Mouse (Mus musculus) ovary, adult 18-20 months (tissue): ENCODE measurements around the gene Optc.

ENCODE experiments used
- DNase-seq: peaks from one replicate; pipeline ENCODE4 v3.0.0; 2022; ENCODE audit warnings: low spot score, mixed read lengths

Optc gene

DNA sequence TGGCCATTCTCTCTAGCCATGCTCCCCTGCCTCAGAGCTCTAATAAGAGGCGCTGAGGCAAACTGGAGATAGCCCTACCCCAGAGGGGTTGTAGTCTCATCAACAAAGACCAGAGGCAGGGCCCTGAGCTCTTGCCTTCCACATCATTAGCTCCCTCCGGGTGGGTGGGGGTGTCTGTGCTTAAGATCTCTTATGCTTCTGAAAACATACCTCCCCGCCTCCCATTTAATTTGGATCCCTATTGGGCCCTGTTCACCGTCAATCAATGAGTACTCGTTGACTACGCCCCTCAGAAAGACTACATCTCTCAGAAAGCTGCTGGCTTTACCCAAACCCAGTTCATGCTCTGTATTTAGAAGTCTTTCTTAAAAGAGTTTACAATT lies 10.3 kb upstream of the Optc start:
- no peak for DNase-seq

DNA sequence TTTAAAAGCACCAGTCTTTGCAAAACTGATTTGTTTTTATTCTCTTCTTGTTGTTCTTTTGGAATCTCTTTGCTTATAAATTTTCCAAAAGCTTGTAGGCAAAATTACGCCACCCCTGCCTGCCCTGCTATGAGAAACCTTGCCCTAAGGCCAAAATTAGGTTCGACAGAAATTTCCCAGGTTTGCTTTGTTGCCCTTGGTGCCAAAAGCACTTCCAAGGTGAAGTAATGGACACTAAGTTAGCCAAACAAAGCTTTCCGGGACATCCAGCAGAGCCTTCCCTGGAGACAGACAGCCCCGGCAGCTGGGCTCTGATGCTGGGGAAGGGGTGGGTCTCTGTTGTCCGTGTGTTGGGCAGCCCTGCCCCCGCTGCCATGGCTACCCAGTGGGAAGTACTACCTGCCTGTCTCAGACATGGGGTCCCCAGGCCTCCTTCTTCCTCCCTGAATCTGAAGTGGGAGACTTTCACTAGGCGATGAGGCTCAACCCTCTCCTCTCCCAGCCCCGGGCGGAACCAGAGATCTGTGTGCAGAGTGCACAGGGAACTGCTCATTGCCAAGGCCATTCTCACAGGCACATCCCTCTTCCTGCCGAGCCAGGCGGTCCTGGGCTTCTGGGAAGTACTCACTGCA lies 9.8 kb upstream of the Optc start:
- DNase-seq, result peak; percentile 48

DNA sequence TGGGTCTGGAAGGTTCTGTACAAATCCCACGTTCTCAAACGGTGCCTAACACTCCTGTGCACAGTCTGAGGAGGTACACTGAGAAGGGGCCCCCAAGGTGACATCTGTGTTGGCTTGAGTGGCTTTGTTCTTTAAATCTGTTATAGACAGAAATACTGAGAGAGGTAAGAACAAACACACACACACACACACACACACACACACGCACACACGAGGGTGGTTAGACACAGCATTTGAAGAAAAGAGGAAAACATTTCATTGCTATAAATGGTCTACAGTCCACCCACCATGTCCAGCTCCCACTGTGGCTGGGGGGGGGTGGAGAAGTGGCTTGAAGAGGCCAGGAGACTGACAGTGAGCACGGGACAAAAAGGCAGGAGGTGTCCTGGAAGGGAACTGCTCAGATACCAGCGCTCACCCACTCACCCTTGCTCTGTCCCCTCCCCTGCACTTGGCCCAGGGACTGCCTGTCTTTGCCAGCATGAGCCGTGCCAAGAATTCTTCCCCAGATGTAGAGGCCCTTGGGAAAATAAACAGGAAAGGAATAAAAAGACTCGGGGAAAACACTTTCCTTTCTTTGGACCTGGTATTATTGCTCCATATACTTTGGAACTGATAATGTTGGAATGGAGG lies 8.0 kb upstream of the Optc start:
- DNase-seq, result peak; percentile 79

DNA sequence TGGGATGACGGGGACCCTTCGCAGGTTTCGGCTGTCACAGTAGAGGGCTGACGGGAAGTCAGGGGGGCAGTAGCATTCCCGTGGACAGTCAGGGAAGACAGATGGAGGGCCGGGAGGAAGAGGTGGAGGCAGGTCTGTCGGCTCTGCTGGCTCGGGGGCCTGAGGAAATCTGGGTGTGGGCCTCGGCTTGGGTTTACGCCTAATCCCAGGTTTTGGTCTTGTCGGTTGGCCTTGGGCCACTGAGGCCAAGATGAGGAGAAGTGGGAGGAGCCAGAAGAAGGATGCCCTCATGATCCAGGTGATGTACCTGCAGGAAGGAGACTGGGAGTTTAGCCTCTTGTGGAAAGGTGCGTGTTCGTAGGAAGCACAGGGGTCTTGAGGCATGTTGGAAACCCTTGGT lies 7.3 kb upstream of the Optc start:
- no peak for DNase-seq

DNA sequence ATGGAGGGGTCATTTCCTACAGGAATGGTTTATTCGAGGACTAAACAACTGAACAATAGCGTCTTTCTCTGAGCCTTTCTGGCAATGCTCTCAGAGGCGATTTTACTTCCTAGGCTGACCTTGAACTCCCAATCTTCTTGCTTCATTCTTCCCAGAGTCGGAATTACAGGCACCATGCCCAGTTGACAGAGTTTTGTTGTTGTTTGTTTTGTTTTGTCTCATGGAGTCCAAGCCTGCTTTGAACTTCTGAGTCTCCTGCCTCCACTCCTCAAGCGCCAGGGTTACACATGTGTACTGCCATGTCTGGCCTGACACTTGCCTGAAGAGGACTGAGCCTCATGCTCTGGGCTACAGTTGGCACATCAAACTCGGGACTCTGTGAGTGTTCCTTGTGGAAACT lies 5.2 kb upstream of the Optc start:
- DNase-seq, result no peak

DNA sequence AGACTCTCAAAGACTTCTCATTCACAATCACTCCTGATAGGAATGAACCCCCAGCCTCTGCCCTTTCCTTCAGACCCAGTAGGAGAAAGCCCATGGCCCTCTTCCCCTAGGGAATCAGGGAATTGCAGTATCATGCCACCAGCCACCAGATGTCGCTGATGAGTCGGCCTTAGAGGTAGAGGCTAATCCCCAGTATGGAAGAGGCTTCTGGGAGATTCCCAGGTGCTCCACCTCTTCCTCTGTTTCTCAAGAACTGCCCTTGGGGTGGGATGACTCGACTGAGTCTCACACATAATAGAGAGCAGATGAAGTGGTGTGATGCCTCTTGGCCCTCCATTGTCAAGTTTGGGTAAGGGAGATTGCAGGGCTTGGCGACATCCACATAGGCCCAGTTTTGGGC lies 3.7 kb upstream of the Optc start:
- no peak for DNase-seq

DNA sequence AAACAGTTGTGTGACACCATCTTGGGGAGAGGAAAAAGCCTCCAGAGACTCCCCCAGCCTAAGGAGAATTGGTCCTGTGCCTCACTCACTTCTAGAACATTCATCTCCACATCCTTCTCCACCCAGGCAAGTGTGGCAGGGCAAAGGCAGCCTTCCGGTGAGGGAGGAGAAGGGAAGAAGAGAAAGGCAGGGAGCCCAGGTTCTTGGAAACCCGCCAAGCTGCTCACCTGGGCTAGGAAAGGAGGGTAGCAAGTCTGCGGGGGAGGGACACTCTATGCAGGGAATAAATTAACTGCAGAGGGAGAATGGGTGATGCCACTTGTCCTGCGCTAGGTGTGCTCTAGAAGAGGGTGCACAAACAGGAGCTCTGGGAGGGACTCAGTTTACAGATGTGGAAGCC lies 3.2 kb upstream of the Optc start:
- DNase-seq, result no peak

DNA sequence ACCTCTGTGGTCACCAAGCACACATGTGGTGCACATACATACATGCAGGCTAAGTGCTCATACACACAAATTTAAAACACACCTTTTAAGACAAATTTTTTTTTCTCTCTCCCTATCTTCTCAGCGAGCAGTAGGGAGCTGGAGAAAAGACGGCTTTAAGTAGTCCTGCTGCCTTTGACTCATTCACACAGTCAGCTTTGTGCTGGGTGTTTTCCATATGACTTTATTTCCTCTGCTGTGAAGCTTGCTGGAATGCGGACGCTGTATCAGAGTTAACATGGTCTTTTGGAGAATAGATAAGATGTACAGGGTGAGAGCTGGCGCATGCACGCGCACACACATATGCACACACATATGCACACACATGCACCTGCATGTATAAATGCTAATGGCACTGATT lies 2.3 kb upstream of the Optc start:
- DNase-seq, result no peak

DNA sequence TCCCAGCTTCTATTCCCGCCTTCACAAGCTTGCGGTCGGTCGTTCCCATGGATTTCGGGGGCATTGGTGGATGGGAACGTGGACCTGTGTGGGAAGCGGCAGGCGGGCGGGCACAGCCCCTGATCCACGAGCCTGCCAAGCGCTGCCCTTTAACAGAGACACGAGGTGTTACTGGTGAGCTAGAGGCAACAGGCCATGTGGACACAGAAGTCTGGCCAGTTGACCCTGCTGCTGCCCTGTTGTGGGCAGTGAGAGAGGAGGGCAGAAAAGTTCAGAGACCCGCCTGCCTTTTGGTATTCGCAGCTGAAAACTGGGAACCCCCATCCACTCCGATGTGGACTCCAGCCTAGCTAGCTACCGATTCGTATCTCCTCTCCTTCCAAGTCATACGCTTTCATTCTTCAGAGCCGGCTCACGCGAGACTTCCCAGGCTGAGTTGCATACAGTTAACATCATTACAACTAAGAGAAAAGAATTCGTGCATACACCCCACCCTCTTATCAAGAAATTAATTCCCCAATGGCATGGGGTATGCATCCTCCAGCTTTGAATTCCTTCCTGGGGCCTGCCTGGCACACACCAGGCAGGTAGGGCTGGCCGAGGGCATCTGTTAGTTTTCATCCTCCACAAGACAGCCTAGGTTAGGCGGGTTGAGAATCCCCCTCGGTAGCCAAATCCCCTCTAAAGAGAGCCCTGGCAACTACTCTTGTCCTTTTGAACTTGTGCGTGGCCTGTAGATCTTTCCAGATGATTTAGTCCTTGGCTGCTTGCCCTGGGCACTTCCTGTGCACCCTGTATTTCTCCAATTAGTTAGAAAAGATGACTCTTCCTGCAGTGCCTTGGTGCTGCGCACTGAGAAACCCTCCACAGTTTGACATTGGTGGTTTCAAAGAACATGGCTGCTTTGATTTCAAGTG lies 1.1 kb upstream of the Optc start:
- DNase-seq, result no peak

DNA sequence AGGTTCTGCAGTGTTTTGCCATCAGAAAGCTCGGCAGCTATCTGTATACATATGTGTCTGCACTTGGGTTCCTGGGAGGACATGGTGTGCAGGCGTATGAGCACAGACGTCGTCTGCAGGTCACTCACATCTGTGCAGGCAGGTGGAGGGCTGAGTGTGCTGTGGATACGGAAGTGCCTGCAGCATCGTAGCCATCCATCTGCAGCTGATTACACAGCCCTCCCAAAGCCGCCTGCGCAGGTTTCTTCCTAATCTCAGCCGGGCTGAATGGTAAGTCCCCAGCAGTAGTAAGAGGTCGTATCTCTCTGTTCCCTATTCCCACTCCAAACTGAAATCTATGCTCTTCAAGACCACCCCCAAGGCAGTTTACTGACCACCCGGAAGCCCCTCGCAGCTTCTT lies 1.4 kb downstream of the Optc start:
- no peak for DNase-seq

DNA sequence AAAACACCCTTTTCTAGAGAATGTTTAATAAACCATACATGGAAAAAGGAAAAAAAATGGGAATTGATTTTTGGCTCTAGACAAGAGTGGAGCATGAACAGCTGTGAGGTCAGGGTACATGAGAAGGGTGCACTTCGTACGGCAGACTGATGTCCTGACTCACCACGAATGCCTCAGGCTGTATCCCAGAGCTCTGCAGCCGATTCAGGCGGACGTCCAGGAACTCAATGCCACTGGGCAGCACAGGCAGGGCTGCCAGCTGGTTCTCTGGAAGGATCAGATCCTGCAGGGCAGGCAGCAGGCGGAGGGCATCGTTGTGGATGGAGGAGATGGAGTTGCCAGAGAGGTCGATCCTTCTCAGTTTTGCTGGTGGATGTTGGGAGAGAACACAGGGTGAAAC lies 7.0 kb downstream of the Optc start:
- no peak for DNase-seq

DNA sequence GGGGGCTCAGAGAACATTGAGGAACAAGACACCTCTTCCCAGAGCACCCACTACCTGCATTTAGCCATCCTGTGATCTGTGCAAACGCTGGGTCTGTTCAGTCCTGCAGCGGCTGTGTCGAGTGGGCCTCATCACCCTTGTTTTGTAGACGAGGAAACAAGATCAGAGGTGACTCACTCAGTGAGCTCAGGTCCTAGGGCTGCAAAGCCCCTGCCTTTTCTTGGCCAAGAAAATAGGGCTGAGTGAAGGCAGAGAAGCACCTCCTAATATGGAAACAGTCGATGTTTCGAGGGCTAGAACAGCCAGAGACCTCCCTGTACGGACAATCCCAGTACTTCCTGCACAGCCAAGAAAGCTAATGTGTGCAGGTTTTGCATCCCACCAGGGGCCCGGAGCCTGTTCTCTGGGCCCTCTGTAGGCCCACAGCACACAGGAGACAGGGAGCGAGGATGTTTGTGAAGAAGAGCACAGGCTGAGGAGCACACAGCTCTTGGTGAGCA lies 8.7 kb downstream of the Optc start:
- no peak for DNase-seq

DNA sequence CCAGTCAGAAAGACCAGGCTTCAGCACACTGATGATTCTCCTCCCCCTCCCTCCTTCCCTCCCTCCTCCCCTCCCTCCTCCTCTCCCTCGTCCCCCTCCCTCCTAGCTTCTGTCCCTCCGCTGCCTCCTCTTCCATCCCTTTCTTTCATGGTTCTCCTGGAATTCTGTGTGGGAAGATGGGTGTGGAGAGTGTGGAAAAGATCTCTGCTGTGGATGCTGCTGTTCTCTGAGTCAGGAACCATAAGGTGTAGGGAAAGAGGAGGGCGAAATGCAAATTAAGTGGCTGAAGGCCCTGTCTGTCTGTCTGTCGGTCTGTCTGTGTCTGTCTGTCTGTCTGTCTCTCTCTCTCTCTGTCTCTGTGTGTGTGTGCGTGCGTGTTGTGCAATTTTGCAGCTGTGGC lies 10.5 kb downstream of the Optc start:
- DNase-seq, result no peak

DNA sequence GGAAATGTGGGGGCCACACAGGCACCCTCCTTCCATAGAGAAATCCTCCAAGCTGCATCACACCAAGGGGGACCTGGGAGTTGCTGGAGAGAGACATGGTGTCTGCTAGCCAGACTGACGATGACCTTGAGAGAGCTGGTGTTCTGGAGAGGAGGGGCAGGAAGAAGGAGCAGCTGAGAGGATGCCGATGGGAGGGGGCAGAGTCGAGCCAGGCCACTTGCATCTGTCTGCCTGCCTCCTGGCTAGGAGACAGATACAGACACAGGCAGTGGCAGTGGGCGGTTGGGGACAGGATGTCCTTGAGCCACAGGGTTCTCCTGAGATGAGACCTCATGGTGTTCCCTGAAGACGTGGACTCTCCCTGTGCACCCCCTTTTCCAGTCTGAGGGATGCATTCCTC lies 16.3 kb downstream of the Optc start:
- DNase-seq, result peak; percentile 74

DNA sequence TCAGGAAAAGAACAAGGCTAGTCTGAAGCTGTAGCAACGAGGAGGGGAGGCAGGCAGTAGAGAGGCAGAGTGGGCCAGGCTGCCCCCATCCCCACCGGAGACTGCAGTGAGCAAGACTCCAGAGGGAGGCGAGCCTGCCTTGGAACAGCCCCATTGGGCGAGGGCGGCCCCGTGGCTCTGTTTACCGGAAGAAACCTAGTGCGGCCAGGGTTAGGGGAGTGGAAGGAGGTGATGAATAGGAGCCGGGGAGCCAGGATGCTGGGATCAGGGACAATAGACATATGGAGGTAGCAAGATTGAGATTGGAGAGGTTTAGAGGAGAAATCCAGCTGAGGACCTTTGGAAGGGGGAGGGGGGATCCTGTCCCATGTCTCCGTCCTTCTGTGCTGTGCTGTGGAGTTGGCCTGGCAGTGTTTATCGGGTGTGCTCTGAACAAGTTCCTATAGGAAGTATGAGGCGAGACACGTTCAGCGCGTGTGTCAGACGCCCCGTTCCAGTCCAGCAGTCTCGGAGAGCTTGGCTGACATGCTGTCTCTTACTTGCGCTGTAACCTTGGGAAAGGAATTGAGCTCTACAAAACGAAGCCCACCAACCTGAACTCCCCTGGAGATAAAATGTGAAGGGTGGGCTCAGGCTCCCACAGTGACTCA lies 17.7 kb downstream of the Optc start:
- no peak for DNase-seq

DNA sequence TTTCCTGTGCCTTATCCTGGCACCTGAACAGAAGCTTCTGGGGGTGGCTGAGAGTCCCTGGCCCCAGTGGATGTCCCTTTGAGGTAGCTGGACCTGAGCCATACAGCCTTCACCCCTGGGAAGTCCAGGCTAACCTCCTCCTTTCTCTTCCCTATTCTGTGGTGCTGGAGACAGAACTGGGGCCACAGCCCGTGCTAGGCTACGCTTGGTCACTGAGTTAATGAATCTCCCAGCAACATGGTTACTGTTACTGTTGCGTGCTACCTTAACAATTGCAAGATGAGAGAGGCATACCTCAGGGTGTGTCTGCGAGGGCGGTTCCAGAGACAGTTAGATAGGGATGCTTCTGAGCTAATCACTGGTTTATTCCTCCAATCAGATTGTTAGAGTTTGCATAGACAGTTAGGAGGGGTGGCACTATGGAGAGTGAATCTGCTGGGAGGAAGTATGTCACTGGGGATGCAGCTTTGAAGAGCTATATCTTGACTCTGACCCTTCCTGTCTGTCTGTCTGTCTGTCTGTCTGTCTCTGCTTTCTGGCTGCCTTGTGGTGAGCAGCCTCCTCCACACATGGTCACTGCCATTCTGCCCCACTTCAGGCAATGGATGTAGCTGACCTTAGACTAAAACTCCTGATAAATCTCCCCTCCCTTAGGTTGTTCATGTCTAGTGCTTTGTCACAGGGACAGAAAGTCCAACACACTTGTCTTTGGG lies 20.1 kb downstream of the Optc start:
- DNase-seq, result no peak

DNA sequence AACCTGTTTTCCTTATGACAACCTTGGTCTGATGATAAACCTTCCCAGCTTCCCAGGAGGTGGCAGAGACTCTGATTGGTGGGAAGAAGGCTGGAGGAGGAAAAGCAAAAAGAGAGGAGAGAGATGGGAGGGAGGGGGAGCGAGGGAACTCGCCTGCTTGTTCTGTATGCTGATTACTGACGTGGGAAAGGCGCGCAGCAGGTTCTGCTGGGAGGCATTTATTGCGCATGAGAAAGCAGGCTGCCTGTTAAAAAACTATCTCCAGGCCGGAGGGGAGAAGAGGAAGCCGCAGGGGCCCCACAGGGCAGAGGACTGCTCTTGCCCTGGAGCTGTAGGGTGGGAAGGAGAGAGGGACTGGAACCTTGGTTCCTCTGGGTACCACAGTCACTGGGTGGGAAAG lies 20.8 kb downstream of the Optc start:
- no peak for DNase-seq

DNA sequence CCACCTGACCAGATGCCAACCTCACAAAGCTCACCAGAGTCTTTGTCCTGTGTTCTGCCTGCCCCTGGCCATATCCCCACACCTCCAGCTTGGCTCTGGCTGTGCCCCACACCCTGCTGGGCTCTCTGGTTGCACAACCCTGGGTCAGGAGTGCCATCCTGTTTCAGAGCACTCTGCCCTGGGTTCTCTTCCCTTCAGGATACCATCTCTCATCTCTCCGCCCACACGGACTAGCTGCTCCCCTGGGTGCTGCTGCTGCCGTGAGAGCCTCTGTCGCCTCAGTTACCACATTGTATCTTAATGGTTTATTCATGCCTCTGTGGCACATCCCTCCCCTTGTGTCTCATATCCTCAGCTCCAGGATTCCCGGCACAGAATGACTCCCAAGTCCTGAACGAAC lies 21.4 kb downstream of the Optc start:
- DNase-seq, result no peak

DNA sequence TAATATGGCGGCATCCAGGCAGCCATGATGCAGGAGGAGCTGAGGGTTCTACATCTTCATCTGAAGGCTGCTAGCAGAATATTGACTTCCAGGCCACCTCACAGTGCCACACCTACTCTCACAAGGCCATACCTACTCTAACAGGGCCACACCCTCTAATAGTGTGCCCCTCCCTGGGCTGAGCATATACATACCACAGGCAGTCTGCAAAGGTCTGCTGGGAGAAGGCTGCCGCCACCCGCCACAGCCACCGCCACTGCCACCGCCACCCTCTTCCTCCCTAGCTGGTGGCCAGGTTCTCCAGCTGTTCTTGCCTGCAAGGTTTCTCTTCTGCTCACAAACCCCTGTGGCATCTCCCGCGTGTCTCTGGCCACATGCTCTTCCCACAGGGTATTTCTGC lies 22.0 kb downstream of the Optc start:
- no peak for DNase-seq

DNA sequence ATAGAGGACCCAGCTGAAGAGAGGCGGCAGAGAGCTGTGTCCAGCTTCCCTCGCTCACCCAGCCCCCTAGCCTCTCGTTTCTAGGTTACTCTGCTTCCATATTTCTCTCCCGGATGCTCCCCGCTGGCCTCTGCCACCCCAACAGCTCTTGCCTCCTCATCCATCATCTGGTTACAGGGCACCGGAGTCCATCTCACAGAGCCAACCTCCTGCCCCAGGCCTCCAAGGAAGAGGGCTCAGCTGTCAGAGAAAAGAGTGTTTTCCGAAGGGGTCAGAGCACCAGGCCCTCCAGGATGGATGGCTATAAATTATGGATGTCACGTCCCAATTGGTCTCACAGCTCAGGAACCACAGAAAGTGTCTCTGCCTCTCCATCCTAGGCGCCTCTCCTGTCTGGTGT lies 23.1 kb downstream of the Optc start:
- no peak for DNase-seq

DNA sequence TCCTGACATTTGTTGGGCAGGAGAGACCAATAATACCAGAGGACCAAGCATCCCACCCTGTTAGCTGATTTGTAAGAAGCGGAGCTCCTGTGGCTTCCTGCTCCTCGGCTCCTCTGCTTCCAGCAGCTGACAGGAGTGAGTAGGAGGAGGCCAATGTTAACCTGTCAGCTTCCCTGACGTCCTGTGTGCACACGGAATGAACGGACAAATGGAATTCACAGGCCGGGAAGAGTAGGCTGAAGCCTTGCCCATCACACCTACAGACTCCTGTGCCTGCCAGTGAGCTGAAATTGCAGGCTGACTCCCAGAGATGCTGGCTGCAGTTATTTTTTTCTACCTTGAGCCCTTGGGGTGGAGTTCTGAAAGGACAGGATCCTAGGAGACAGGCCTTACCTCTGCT lies 23.7 kb downstream of the Optc start:
- no peak for DNase-seq
